Mouse (Mus musculus) granulocyte monocyte progenitor cell, adult 5-6 weeks (primary cell): ENCODE measurements around the gene Rtraf. TPM values are rescaled to one million over a fixed set of nuclear protein-coding genes. Genes with fewer than 3 reads are reported as not detected.

Source experiments
- ATAC-seq: replicated peaks from 2 replicates; pipeline ENCODE4 v1.8.0; 2016; ENCODE audit warnings: mild to moderate bottlenecking, moderate TSS enrichment, inconsistent platforms; ENCODE audit not compliant: poor library complexity, severe bottlenecking
- total RNA-seq, 2 experiments: library from RNA; stranded (forward) in 1 of 2; stranded (reverse) in 1 of 2; fragments of 200-712, 200-1000 nt in 1 of 2; fragments of >200 nt in 1 of 2; fragmentation: Nextera tagmentation in 1 of 2; gene quantifications; 2 replicates each; pipeline ENCODE4 v1.2.3; 2014 to 2017

The Rtraf gene
- total RNA-seq, 2 experiments from 2014 or later = 142 to 169 TPM

DNA sequence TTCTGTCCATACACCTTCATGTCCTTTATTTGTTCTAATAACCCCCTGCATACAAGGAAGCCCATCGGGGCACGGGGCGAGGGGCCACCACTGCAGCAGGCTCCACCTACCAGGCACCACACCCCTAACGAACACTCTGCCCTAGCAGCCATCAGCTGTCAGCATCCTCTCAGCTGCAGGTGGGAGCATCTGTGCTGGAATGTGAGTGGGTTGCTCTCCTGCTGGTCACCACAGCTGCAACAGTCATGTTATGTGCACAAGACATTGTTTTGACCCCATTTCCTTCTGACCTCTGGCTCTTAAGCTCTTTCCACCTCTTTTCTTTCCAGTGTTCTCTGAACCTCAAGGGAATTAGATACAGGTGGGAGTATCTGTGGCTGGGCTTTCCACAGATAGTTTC is 61.6 kb downstream of the Rtraf start:
- no peak for ATAC-seq

Other genes starting within 250 kb of the Rtraf start
- 2.1 and 3.4 TPM in 2 replicates for gene Gm2237, start 238.7 kb downstream of the Rtraf start, total RNA-seq (2014; fragmentation: Nextera tagmentation)
- gene Gm2237, start 238.7 kb downstream of the Rtraf start, total RNA-seq (2017) = not detected in 2 replicates
- gene Gm5458, start 221.2 kb downstream of the Rtraf start, total RNA-seq (2014; fragmentation: Nextera tagmentation) = not detected in 2 replicates
- not detected in 2 replicates for gene Gm5458, start 221.2 kb downstream of the Rtraf start, total RNA-seq (2017)
- not detected in 2 replicates for gene Nid2, start 72.6 kb downstream of the Rtraf start, total RNA-seq (2014; fragmentation: Nextera tagmentation)
- gene Nid2, start 72.6 kb downstream of the Rtraf start, total RNA-seq (2017) = 0.26 and 0.34 TPM in 2 replicates
- gene Gng2, start 153.8 kb upstream of the Rtraf start, total RNA-seq (2014; fragmentation: Nextera tagmentation) = 24.8 and 36.0 TPM in 2 replicates
- gene Gng2, start 153.8 kb upstream of the Rtraf start, total RNA-seq (2017) = 25.9 and 52.6 TPM in 2 replicates